Mouse (Mus musculus) adrenal gland, postnatal 36 days (tissue): ENCODE measurements around the gene Daglb. TPM values are rescaled to one million over a fixed set of nuclear protein-coding genes. Genes with fewer than 3 reads are reported as not detected.
"Not testable (repeated sequence)": the region's sequence is repeated elsewhere in the genome, so short reads cannot be mapped to it uniquely, and the experiment has no call there.

Experiments
- DNase-seq, 2 experiments: peaks; one replicate each; pipeline ENCODE4 v3.0.0; 2021; ENCODE audit warnings: mixed read lengths in 1 of 2
- total RNA-seq, 2 experiments: library from RNA; stranded (reverse); gene quantifications; 2 replicates each; pipeline ENCODE4 v1.2.3; 2021

Gene Daglb
- total RNA-seq, 2 experiments from 2014 or later = 14.4 to 20.7 TPM

DNA sequence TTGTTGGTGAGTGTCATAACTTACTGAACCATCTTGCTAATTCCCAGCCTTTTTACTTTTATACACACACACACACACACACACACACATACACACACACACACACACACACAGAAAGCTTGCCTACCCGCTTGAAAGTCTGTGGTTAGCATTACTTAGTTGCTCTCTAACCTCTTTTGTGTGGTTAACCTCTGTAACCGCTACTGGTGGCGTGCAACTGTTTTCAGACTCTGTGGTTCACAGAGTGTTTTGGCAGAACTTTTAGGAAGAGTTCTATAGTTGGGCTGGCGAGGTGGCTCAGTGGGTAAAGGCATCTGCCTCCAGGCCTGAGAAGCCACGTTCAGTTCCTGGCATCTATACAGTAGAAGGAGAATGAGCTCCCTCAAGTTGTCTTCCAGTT is 20.6 kb downstream of the Daglb start:
- no peak for DNase-seq

- DNase-seq = no peak
These were observed 22.8 kb downstream of the Daglb start for GRCm38 (mm10) chr5:143487193-143487592.

- no peak for DNase-seq
These were observed 23.6 kb downstream of the Daglb start for GRCm38 (mm10) chr5:143487998-143488397.

GRCm38 (mm10) chr5:143489749-143490342 is 25.5 kb downstream of the Daglb start:
- peak; percentile 25 to 28 for DNase-seq

- no peak for DNase-seq
These were observed 27.4 kb downstream of the Daglb start for GRCm38 (mm10) chr5:143491736-143492135.

DNA sequence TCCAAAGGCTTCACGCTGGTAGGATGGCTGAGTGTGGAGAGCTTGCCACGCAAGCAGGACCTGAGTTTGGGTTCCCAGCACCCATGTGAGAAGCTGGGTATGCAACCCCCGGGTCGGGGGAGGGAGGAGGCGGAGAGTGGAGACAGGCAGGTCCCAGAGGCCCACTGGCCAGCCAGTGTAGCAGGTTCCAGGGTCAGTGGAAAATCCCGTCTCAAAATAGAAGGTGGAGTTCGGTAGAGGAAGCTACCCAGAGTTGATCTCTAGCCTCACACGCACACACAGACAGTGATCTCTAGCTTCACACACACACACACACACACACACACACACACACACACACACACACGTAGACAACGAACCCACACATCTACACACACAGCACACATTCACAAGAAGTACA is 28.8 kb downstream of the Daglb start:
- DNase-seq = no peak

DNA sequence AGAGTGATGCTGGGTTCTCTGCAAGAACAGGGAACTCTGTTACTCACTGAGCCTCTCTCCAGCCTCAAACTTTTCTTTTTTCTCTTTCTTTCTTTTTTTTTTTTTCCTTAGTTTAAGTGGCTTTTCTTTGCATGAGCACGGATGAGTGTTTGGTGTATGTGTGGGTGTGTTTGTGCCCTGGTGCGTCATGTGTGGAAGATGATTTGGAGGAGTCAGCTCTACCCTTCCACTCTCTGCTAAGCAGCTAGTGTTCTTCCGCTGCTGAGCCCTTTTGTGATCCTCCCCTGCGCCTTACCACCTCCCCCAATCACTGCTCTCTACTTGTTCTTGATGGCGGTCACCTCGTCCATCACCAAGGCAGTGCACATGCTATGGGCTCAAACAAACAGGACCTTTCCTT is 31.3 kb downstream of the Daglb start:
- no peak for DNase-seq

GRCm38 (mm10) chr5:143497451-143497850 is 33.1 kb downstream of the Daglb start:
- DNase-seq = no peak

GRCm38 (mm10) chr5:143499197-143499596 is 34.8 kb downstream of the Daglb start:
- no peak for DNase-seq

GRCm38 (mm10) chr5:143499686-143500085 is 35.3 kb downstream of the Daglb start:
- DNase-seq = no peak

DNA sequence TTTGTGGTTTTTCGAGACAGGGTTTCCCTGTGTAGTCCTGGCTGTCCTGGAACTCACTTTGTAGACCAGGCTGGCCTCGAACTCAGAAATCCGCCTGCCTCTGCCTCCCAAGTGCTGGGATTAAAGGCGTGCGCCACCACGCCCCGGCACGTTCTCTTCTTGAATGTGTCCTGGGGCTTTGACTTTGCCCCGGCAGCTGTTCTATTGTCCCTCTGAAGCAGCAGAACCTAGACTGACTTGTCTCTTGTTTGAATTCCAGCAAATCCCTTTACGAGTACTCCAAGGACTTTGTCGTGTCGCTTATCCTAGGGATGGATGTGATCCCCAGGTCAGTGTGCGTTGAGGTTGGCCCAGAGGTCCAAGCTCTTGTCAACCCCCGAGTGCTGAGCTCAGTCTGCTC is 36.3 kb downstream of the Daglb start:
- not testable (repeated sequence) for DNase-seq

DNA sequence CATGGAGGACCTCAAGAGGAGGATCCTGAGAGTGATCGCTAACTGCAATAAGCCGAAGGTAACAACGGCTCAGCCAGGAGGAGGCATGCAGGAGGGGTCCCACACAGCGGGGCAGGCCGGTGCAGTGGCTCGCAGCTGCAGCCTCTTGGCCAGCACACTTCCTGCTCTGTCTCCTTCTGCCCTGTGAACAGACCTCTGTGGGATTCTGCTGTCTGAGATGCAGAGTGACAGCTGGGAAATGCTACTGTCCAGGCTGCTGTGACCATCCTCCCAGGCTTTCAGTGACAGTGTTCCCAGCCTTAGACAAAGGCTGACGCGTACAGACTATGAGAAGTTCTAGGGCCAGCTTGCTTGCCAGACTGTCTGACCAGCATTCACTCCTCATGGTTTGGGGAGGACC is 36.8 kb downstream of the Daglb start:
- no peak for DNase-seq

- no peak for DNase-seq
These were observed 37.3 kb downstream of the Daglb start for GRCm38 (mm10) chr5:143501649-143502048.

- DNase-seq = no peak
These were observed 38.6 kb downstream of the Daglb start for GRCm38 (mm10) chr5:143502899-143503557.

GRCm38 (mm10) chr5:143503740-143504139 is 39.4 kb downstream of the Daglb start:
- no peak for DNase-seq

DNA sequence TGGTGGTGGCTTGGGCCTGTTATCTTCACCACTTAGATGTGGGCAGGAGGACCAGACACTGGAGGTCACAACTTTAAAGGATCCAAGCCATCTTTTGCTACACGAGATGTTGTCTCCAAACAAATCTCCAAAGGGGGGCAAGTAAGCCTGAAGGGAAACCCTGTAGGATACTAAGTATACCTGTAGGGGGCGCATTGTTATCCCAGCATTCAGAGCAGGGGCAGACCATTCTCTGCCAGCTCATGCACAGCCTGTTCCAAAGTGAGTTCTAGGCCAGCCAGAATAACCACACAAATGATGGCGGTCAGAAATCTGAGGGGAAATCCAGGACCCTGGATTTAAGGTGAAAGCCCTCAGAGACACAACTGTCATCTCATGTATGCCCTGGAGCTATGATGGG is 40.1 kb downstream of the Daglb start:
- DNase-seq = no peak

DNA sequence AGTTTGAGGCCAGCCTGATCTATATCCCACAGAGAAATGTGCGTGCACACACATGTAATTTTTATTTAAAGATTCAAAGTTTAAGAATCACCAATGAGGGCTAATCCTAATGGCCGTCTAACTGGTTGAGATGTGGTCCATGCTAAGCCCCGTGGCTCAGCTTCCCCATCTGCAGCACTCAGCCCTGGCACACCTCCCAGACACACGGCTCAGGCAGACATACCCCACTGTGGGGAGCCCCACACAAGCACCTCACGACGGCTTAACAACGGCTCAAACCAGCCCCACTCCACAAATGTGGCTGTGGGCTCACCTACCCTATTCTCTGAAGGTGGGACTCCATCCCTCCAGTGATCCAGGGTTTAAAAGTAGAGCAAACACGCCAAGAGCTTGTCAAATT is 40.7 kb downstream of the Daglb start:
- DNase-seq = no peak

GRCm38 (mm10) chr5:143505545-143505944 is 41.2 kb downstream of the Daglb start:
- DNase-seq = no peak

GRCm38 (mm10) chr5:143509294-143509693 is 44.9 kb downstream of the Daglb start:
- no peak for DNase-seq

- peak; percentile 17 to 29 for DNase-seq
These were observed 45.4 kb downstream of the Daglb start for GRCm38 (mm10) chr5:143509737-143510136.

- DNase-seq = no peak
These were observed 47.2 kb downstream of the Daglb start for GRCm38 (mm10) chr5:143511577-143511976.

- no peak for DNase-seq
These were observed 47.9 kb downstream of the Daglb start for GRCm38 (mm10) chr5:143512305-143512704.

- no peak for DNase-seq
These were observed 50.5 kb downstream of the Daglb start for GRCm38 (mm10) chr5:143514878-143515277.

- no peak for DNase-seq
These were observed 52.6 kb downstream of the Daglb start for GRCm38 (mm10) chr5:143517005-143517404.
